Mouse (Mus musculus) left cerebral cortex, adult 8-10 months (tissue): ENCODE measurements around the gene Gm20388. TPM values are rescaled to one million over a fixed set of nuclear protein-coding genes. Genes with fewer than 3 reads are reported as not detected.
A peak's percentile ranks its signal among the peaks of the same experiment; 100 is the strongest.

Source experiments
- DNase-seq, 2 experiments: peaks; one replicate each; pipeline ENCODE4 v3.0.0; 2022; ENCODE audit warnings: low spot score in 2 of 2
- total RNA-seq, 4 experiments: library from RNA; stranded (reverse); gene quantifications; 2 replicates each; pipeline ENCODE4 v1.2.4; 2022

Gm20388 gene
- total RNA-seq, 4 experiments from 2014 or later = 10.4 to 20.8 (median 16.4) TPM

- no peak for DNase-seq
Observed at GRCm38 (mm10) chr8:120190107-120190809, 279.6 kb downstream of the Gm20388 start.

GRCm38 (mm10) chr8:120190810-120191413 is 280.3 kb downstream of the Gm20388 start:
- peak; percentile 76 to 86 for DNase-seq

GRCm38 (mm10) chr8:120191633-120192032 is 281.0 kb downstream of the Gm20388 start:
- no peak for DNase-seq

- DNase-seq = no peak
Observed at GRCm38 (mm10) chr8:120192118-120192517, 281.5 kb downstream of the Gm20388 start.

- DNase-seq = no peak
Observed at GRCm38 (mm10) chr8:120201351-120201750, 290.7 kb downstream of the Gm20388 start.

- DNase-seq = no peak
Observed at GRCm38 (mm10) chr8:120202546-120202945, 291.9 kb downstream of the Gm20388 start.

GRCm38 (mm10) chr8:120204736-120205360 is 294.2 kb downstream of the Gm20388 start:
- DNase-seq = no peak

GRCm38 (mm10) chr8:120205916-120206315 is 295.3 kb downstream of the Gm20388 start:
- no peak for DNase-seq

GRCm38 (mm10) chr8:120207364-120207763 is 296.7 kb downstream of the Gm20388 start:
- no peak for DNase-seq

GRCm38 (mm10) chr8:120208113-120208512 is 297.5 kb downstream of the Gm20388 start:
- DNase-seq = no peak

- no peak for DNase-seq
Observed at GRCm38 (mm10) chr8:120211345-120211744, 300.7 kb downstream of the Gm20388 start.

GRCm38 (mm10) chr8:120212596-120212995 is 302.0 kb downstream of the Gm20388 start:
- DNase-seq = no peak

GRCm38 (mm10) chr8:120213229-120213628 is 302.6 kb downstream of the Gm20388 start:
- no peak for DNase-seq

GRCm38 (mm10) chr8:120213939-120214338 is 303.3 kb downstream of the Gm20388 start:
- DNase-seq = peak in 1 of 2 experiments; percentile 34

- DNase-seq = no peak
Observed at GRCm38 (mm10) chr8:120215416-120216141, 304.9 kb downstream of the Gm20388 start.

- DNase-seq = peak in 1 of 2 experiments; percentile 10
Observed at GRCm38 (mm10) chr8:120216855-120217830, 306.5 kb downstream of the Gm20388 start.

GRCm38 (mm10) chr8:120222548-120222947 is 311.9 kb downstream of the Gm20388 start:
- no peak for DNase-seq

- DNase-seq = peak in 1 of 2 experiments; percentile 11
Observed at GRCm38 (mm10) chr8:120224521-120225420, 314.1 kb downstream of the Gm20388 start.

- peak in 1 of 2 experiments; percentile 90 for DNase-seq
Observed at GRCm38 (mm10) chr8:120225421-120226151, 314.9 kb downstream of the Gm20388 start.
